In genomic region chr14:74915025-74915424, GRCm38 (mm10) we compare ENCODE assay signal across 9 mouse cellular contexts. TPM values are rescaled to one million over a fixed set of nuclear protein-coding genes. Genes with fewer than 3 reads are reported as not detected.
DNase-seq lines count a peak whose midpoint lies in the region; ATAC-seq lines count a peak whose summit lies in the region.
"Had no signal": no experiment of that assay in that cellular context is flagged by ENCODE, and none has a peak within 500 bp of the region (broad histone marks: within the 10 kb centered on the region; RNA-seq: fewer than 3 reads in every experiment).

No protein-coding gene starts in this region.

- no peaks in the 10 kb centered on the region for H3K9me3 ChIP-seq in kidney, embryonic 16.5 days (ENCODE audit: low read length)
- H3K9me3 ChIP-seq in liver, embryonic 12.5 days (replicated peaks) = no peaks in the 10 kb centered on the region
- H3K9me3 ChIP-seq: liver, embryonic 13.5 days had no signal

- DNase-seq in kidney, adult 11 months = no peak
- DNase-seq in frontal cortex, adult 2 months (ENCODE audit: extremely low spot score in 1 of 2, low spot score in 1 of 2) = peak; percentile 69 to 85
- peak; percentile 73 for DNase-seq in layer of hippocampus, adult 9-11 months
- DNase-seq in right cerebral cortex, adult 18-20 months = peak; percentile 81
- DNase-seq in testis, postnatal 10 days (ENCODE audit: low spot score) = no peak
- DNase-seq in heart, postnatal 25 days (ENCODE audit: low spot score) = no peak
- DNase-seq: liver, embryonic 13.5 days had no signal

- H3K4me1 ChIP-seq in kidney, embryonic 16.5 days (ENCODE audit: insufficient read depth, low read length) = peaks cover 69% of the 10 kb centered on the region
- H3K4me1 ChIP-seq in liver, embryonic 12.5 days = peaks cover 39% of the 10 kb centered on the region

- 30% methylated on average over 9 of the region's 9 CpGs for WGBS in kidney, embryonic 16.5 days
- 73% methylated on average over 9 of the region's 9 CpGs for WGBS in liver, embryonic 12.5 days (ENCODE audit: insufficient replicate concordance)

- no peaks in the 10 kb centered on the region for H3K27me3 ChIP-seq in kidney, embryonic 16.5 days (ENCODE audit: insufficient read depth, low read length)
- no peaks in the 10 kb centered on the region for H3K27me3 ChIP-seq in liver, embryonic 12.5 days (replicated peaks)
- H3K27me3 ChIP-seq: liver, embryonic 13.5 days had no signal

- no peak for ATAC-seq in kidney, embryonic 16.5 days (ENCODE audit: low FRiP score, low TSS enrichment)
- no peak for ATAC-seq in liver, embryonic 12.5 days

- H3K4me3 ChIP-seq in kidney, embryonic 16.5 days (ENCODE audit: low read length) = no peak overlapping the region
- H3K4me3 ChIP-seq in liver, embryonic 12.5 days = no peak overlapping the region
- H3K4me3 ChIP-seq: liver, embryonic 13.5 days had no signal

- H3K36me3 ChIP-seq in kidney, embryonic 16.5 days (ENCODE audit: insufficient read depth, low read length) = no peaks in the 10 kb centered on the region
- H3K36me3 ChIP-seq in liver, embryonic 12.5 days = no peaks in the 10 kb centered on the region
- H3K36me3 ChIP-seq: liver, embryonic 13.5 days had no signal

- H3K27ac ChIP-seq in kidney, embryonic 16.5 days (ENCODE audit: low read length) = peak overlapping the region; percentile 76
- H3K27ac ChIP-seq in liver, embryonic 12.5 days = no peak overlapping the region
- H3K27ac ChIP-seq: liver, embryonic 13.5 days had no signal

- intact Hi-C loops in heart, postnatal 25 days (cut with DNase I) = loop anchor here (2.0 kb wide), 1 partner anchor 32 kb away; the partner anchor contains the start of gene Lrch1

- no peak overlapping the region for H3K9ac ChIP-seq in kidney, embryonic 16.5 days (replicated peaks; ENCODE audit: low read length)
- H3K9ac ChIP-seq in liver, embryonic 12.5 days = no peak overlapping the region
- H3K9ac ChIP-seq: liver, embryonic 13.5 days had no signal

- H3K4me2 ChIP-seq in kidney, embryonic 16.5 days (replicated peaks; ENCODE audit: low read depth, low read length) = no peak overlapping the region
- no peak overlapping the region for H3K4me2 ChIP-seq in liver, embryonic 12.5 days
- H3K4me2 ChIP-seq: liver, embryonic 13.5 days had no signal

RNA-seq across cellular contexts. Expression of gene Lrch1, which starts 32.7 kb away (rescaled TPM):
- polyA plus RNA-seq in kidney, embryonic 16.5 days (2015; fragmentation: Nextera tagmentation; extraction: Ambion mirVana) = 18.3 and 24.5 TPM in 2 replicates
- 14.6 and 16.1 TPM in 2 replicates for polyA plus RNA-seq in frontal cortex, adult 2 months (2012; rRNA removed)
- total RNA-seq in heart, postnatal 25 days (2021) = 10 to 100 TPM; 16.8 to 17.9 TPM
- polyA plus RNA-seq in liver, embryonic 12.5 days (2016; fragmentation: Nextera tagmentation; extraction: Ambion mirVana) = 6.5 and 7.8 TPM in 2 replicates

Comparison
In these comparisons a context has a peak if more than half of its experiments do, and no peak if none do; other contexts are left out.
1. DNase-seq: peak in frontal cortex, adult 2 months (2 of 2), layer of hippocampus, adult 9-11 months (single experiment) and right cerebral cortex, adult 18-20 months (single experiment); none in kidney, adult 11 months (single experiment), testis, postnatal 10 days (single experiment) and heart, postnatal 25 days (single experiment).